10 mouse cellular contexts compared by ENCODE assay signal in the genomic region with DNA sequence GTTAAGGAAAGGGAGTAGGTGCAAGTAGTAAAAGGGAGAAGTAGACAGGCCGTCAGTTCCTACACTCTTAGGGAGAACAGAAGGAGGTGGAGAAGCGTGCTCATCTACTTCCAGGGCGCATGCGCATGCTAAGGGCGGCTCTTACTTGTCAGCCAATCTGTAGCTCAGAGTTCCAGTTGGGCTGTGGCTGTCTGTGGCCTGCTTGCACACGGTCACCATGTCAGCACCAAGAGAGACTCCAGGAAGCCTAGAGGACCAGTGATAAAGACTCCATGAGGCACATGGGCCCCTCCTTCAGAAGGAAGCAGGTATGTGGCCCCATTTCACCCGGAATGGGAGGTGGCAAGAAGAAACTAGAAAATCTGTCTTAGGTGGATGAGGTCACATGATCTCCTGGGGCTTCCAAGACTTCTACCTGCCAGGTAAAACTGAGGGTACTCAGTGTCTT. TPM values are rescaled to one million over a fixed set of nuclear protein-coding genes. Genes with fewer than 3 reads are reported as not detected.
DNase-seq lines count a peak whose midpoint lies in the region; ATAC-seq lines count a peak whose summit lies in the region.
"Had no signal": no experiment of that assay in that cellular context is flagged by ENCODE, and none has a peak within 500 bp of the region (broad histone marks: within the 10 kb centered on the region; RNA-seq: fewer than 3 reads in every experiment).

No protein-coding gene starts in this region.

- H3K27ac ChIP-seq in forebrain, embryonic 15.5 days (replicated peaks), result 0 out of 2 replicates have a peak overlapping the region, but pooled peaks have one; percentile 2
- no peak overlapping the region; the same call in 1 of the 2 replicates for H3K27ac ChIP-seq in forebrain, embryonic 16.5 days (ENCODE audit: low read length)
- H3K27ac ChIP-seq: limb, embryonic 10.5 days had no signal

- H3K4me1 ChIP-seq in forebrain, embryonic 15.5 days, result peaks cover 22% of the 10 kb centered on the region
- H3K4me1 ChIP-seq in forebrain, embryonic 16.5 days (replicated peaks; ENCODE audit: control insufficient read depth, insufficient read depth, low read length), result peaks cover 20% of the 10 kb centered on the region

- intact Hi-C loops in gastrocnemius, postnatal 36 days (cut with DNase I), result no loop called here

- H3K4me3 ChIP-seq in forebrain, embryonic 15.5 days, result no peak overlapping the region
- H3K4me3 ChIP-seq in forebrain, embryonic 16.5 days (replicated peaks; ENCODE audit: low read length), result no peak overlapping the region
- H3K4me3 ChIP-seq: limb, embryonic 10.5 days had no signal

- ATAC-seq in forebrain, embryonic 15.5 days (replicated peaks), result no peak
- ATAC-seq in forebrain, embryonic 16.5 days, result no peak
- ATAC-seq in CD4-positive, CD25-positive, alpha-beta regulatory T cell, adult 4 months, result no peak

- H3K27me3 ChIP-seq in forebrain, embryonic 15.5 days, result no peaks in the 10 kb centered on the region
- no peaks in the 10 kb centered on the region for H3K27me3 ChIP-seq in forebrain, embryonic 16.5 days (replicated peaks; ENCODE audit: control insufficient read depth, insufficient read depth, low read length)

- 85% methylated on average over 7 of the region's 7 CpGs for WGBS in forebrain, embryonic 15.5 days
- WGBS in forebrain, embryonic 16.5 days, result 90% methylated on average over 7 of the region's 7 CpGs

- H3K36me3 ChIP-seq in forebrain, embryonic 15.5 days, result peaks cover 7% of the 10 kb centered on the region
- peaks cover 6% of the 10 kb centered on the region; the same call in 1 of the 2 replicates for H3K36me3 ChIP-seq in forebrain, embryonic 16.5 days (ENCODE audit: control insufficient read depth, insufficient read depth)

- DNase-seq in right cerebral cortex, postnatal 14 days, result peak; percentile 36
- DNase-seq in right cerebral cortex, adult 2 months (ENCODE audit: low spot score in 2 of 2), result no peak
- DNase-seq in lung, adult 18-20 months, result peak; percentile 36 to 43
- DNase-seq in gastrocnemius, postnatal 36 days, result no peak
- DNase-seq in spleen, postnatal 36 days (ENCODE audit: low spot score in 2 of 2), result no peak
- DNase-seq: cerebellum, postnatal 36 days had no signal

- H3K4me2 ChIP-seq in forebrain, embryonic 15.5 days (replicated peaks), result no peak overlapping the region
- no peak overlapping the region for H3K4me2 ChIP-seq in forebrain, embryonic 16.5 days (ENCODE audit: low read length)

- no peak overlapping the region for H3K9ac ChIP-seq in forebrain, embryonic 15.5 days (replicated peaks)
- no peak overlapping the region for H3K9ac ChIP-seq in forebrain, embryonic 16.5 days (replicated peaks; ENCODE audit: low read depth, low read length)

- no peaks in the 10 kb centered on the region for H3K9me3 ChIP-seq in forebrain, embryonic 15.5 days
- H3K9me3 ChIP-seq in forebrain, embryonic 16.5 days (ENCODE audit: control insufficient read depth, low read length), result no peaks in the 10 kb centered on the region
- H3K9me3 ChIP-seq: limb, embryonic 10.5 days had no signal

RNA-seq across cellular contexts. Expression of a gene that starts 30.3 kb away (rescaled TPM):
- polyA plus RNA-seq in forebrain, embryonic 15.5 days (2015; fragmentation: Nextera tagmentation; extraction: Ambion mirVana), result 14.2 and 14.6 TPM in 2 replicates
- polyA plus RNA-seq in forebrain, embryonic 16.5 days (2015; fragmentation: Nextera tagmentation; extraction: Ambion mirVana), result 12.0 and 13.1 TPM in 2 replicates
- under 1 TPM in 1 of 2 experiments, not detected in 1; 0.65 TPM for polyA plus RNA-seq in CD4-positive, CD25-positive, alpha-beta regulatory T cell, adult 4 months (2017; shearing (Covaris generic))
- 1 to 10 TPM; 3.0 to 3.2 TPM for total RNA-seq in gastrocnemius, postnatal 36 days (2021)

RNA-seq across cellular contexts. Expression of a gene that starts 46.3 kb away (rescaled TPM):
- polyA plus RNA-seq in forebrain, embryonic 15.5 days (2015; fragmentation: Nextera tagmentation; extraction: Ambion mirVana), result 49.4 and 55.6 TPM in 2 replicates
- 50.3 and 50.5 TPM in 2 replicates for polyA plus RNA-seq in forebrain, embryonic 16.5 days (2015; fragmentation: Nextera tagmentation; extraction: Ambion mirVana)
- polyA plus RNA-seq in CD4-positive, CD25-positive, alpha-beta regulatory T cell, adult 4 months (2017; shearing (Covaris generic)), result 10 to 100 TPM; 27.8 to 29.7 TPM
- total RNA-seq in gastrocnemius, postnatal 36 days (2021), result 1 to 10 TPM; 3.9 to 6.9 TPM

RNA-seq across cellular contexts. Expression of a gene that starts 58.2 kb away (rescaled TPM):
- polyA plus RNA-seq in forebrain, embryonic 15.5 days (2015; fragmentation: Nextera tagmentation; extraction: Ambion mirVana), result 2.0 TPM in 1 of 2 replicates, not detected in the other
- polyA plus RNA-seq in forebrain, embryonic 16.5 days (2015; fragmentation: Nextera tagmentation; extraction: Ambion mirVana), result not detected in 2 replicates
- not detected for polyA plus RNA-seq in CD4-positive, CD25-positive, alpha-beta regulatory T cell, adult 4 months (2017; shearing (Covaris generic))
- total RNA-seq in gastrocnemius, postnatal 36 days (2021), result under 1 TPM in 1 of 2 experiments, not detected in 1; 0.64 TPM

Comparison
In these comparisons a context has a peak if more than half of its experiments do, and no peak if none do; other contexts are left out.
1. DNase-seq: peak in right cerebral cortex, postnatal 14 days (single experiment) and lung, adult 18-20 months (2 of 2); none in right cerebral cortex, adult 2 months (0 of 2), gastrocnemius, postnatal 36 days (0 of 2) and spleen, postnatal 36 days (0 of 2).